Mouse (Mus musculus): Measurements from ENCODE around the gene Spz1. TPM values are rescaled to one million over a fixed set of nuclear protein-coding genes. Genes with fewer than 3 reads are reported as not detected.
"Not testable (repeated sequence)": the region's sequence is repeated elsewhere in the genome, so short reads cannot be mapped to it uniquely, and the experiment has no call there.

Gene Spz1
- total and polyA plus RNA-seq, 2 experiments = not detected

DNA sequence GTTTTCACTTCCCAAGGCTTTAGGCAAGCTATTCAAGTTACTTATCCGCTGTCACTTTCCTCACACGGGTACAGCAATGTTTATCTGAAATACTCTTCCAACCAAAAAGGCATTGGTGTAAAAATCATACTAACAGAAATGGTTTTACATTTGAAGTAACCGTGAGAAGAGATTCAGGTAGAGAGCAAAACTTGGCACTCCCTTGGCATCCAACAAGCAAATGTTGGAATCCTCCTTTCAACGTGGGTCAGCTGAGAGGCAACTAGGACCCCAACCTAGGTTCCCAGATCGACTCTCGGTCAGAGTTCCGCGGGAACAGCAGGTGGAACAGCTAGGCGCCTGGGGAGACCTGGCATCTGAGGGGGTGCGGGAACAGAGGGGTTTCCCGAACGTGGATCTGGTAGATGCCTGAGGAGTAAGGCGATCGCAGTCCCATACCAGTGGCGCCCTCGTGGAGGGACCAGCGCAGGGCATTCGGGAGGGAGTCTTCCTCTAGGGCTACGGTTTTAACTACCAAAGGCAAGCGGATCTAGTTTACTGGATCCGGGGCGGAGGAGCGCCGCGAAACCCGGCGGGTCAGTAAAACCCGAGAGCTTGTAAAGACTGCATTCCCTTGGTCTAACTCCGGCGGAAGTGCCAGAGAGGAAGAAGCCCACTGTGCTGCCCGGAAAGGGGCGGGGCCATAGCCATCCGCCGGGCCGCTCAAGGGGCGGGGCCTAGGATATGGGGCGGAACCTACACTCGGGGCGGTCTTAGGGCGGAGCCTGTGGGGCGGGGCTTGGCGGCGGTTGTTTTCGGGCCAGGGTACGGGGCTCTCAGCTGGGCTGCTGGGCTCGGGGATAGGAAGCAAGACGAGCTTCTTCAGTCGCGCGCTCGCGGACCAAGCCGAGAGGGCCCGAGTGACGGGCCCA, 34.6 kb upstream of the Spz1 start, which contains the start of gene Serinc5:
Gene Serinc5 (plus strand): TSS at position 781 of the 911 bp plus-strand sequence.
- Histone ChIP-seq H3K27ac (replicated peaks; ENCODE audit: insufficient read depth, low read depth, low read length) (peak within 1 kb of the TSS; percentile 90), H3K9ac (ENCODE audit: low read depth, low read length) (peak within 1 kb of the TSS; percentile 88), H3K27me3 (ENCODE audit: control insufficient read depth, insufficient read depth, low read length) (no peaks in the 10 kb centered on the region), H3K36me3 (ENCODE audit: control insufficient read depth, insufficient read depth, low read length) (no peaks in the 10 kb centered on the region), H3K4me1 (ENCODE audit: control insufficient read depth, insufficient read depth, low read length) (peaks cover 7% of the 10 kb centered on the region), H3K79me2 (ENCODE audit: control insufficient read depth, insufficient read depth, low read length) (peaks cover 9% of the 10 kb centered on the region), H3K4me3 (ENCODE audit: insufficient read depth, low read depth, low read length) (peak within 1 kb of the TSS; percentile 98)
- TF ChIP-seq CTCF (IDR thresholded peaks at IDR 0.05; ENCODE audit: low read depth, low read length) (0 out of 2 replicates have a peak, but pooled peaks have one; percentile 0), POLR2A (IDR thresholded peaks at IDR 0.05; ENCODE audit: extremely low read depth, insufficient read depth, low read length) (peak; percentile 79)
- under 1% methylated on average over 55 of the region's 55 CpGs for WGBS
- peak; percentile 74 for DNase-seq (ENCODE audit: extremely low read depth, low read depth, low spot score)

DNA sequence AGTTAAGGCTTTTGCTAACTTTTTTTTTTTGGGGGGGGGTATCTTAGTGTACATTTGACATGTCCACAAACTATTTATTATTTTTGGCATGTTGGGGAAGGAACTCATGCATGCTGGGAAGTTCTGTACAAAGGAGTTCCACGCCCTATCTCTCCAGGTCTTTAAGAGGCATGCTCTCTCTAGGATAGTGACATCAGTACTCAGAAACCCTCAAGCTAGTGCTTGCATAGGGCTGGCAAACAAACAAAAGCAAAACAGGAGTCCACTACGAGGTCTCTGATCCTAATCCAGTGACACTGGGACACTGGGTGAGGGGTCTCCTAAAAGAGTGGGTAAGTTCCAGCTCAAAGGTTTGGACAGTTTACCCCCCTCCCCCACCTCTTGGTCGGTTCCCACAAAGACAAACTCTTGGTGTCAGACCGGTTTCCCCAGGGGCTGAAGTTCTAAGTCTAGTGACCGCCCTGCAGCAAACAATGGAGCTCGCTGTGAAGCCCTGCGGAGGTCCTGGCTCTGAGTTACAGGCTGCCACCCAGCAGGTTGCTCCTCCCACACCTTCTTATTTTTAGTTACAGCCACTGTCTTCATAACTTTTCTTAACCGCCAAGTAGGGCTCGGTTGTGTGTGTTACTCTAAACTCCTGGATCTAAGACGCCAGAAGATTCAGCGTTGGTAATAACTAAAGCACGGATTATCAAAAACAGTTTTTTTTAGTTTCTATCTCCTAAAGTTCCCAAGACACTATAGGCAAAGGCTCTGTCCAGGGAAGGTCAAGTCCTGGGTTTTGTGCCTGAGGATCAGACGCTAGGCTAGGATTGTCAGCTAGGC, 33.7 kb upstream of the Spz1 start:
- WGBS = 7% methylated on average over 13 of the region's 13 CpGs
- peak overlapping the region; percentile 98 for H3K4me3 ChIP-seq (ENCODE audit: insufficient read depth, low read depth, low read length)
- H3K27me3 ChIP-seq (ENCODE audit: control insufficient read depth, insufficient read depth, low read length) = no peaks in the 10 kb centered on the region
- peak overlapping the region; percentile 85 for H3K9ac ChIP-seq (ENCODE audit: low read depth, low read length)
- H3K27ac ChIP-seq (replicated peaks; ENCODE audit: insufficient read depth, low read depth, low read length) = peak overlapping the region; percentile 90
- peaks cover 6% of the 10 kb centered on the region for H3K4me1 ChIP-seq (ENCODE audit: control insufficient read depth, insufficient read depth, low read length)
- DNase-seq (ENCODE audit: extremely low read depth, low read depth, low spot score) = peak; percentile 79
- peaks cover 6% of the 10 kb centered on the region for H3K79me2 ChIP-seq (ENCODE audit: control insufficient read depth, insufficient read depth, low read length)
- TF ChIP-seq POLR2A (IDR thresholded peaks at IDR 0.05; ENCODE audit: extremely low read depth, insufficient read depth, low read length) = no peak
- no peaks in the 10 kb centered on the region for H3K36me3 ChIP-seq (ENCODE audit: control insufficient read depth, insufficient read depth, low read length)

DNA sequence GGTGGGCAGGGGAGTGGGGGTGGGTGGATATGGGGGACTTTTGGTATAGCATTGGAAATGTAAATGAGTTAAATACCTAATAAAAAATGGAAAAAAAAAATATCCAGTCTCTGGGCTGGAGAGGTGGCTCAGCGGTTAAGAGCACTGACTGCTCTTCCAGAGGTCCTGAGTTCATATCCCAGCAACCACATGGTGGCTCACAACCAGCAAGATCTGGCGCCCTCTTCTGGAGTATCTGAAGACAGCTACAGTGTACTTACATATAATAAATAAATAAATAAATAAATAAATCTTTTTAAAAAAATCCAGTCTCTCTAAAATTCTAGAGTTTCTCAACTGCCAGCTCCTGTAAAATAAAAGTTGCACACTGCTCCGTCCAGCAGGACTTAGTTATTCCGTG, 29.3 kb upstream of the Spz1 start:
- not testable (repeated sequence) for H3K4me3 ChIP-seq (ENCODE audit: insufficient read depth, low read depth, low read length); H3K79me2 ChIP-seq (ENCODE audit: control insufficient read depth, insufficient read depth, low read length); H3K36me3 ChIP-seq (ENCODE audit: control insufficient read depth, insufficient read depth, low read length); H3K9ac ChIP-seq (ENCODE audit: low read depth, low read length); H3K27me3 ChIP-seq (ENCODE audit: control insufficient read depth, insufficient read depth, low read length); H3K4me1 ChIP-seq (ENCODE audit: control insufficient read depth, insufficient read depth, low read length); H3K27ac ChIP-seq (replicated peaks; ENCODE audit: insufficient read depth, low read depth, low read length)
- WGBS = 93% methylated on average over 4 of the region's 4 CpGs
- DNase-seq (ENCODE audit: extremely low read depth, low read depth, low spot score) = peak; percentile 27

DNA sequence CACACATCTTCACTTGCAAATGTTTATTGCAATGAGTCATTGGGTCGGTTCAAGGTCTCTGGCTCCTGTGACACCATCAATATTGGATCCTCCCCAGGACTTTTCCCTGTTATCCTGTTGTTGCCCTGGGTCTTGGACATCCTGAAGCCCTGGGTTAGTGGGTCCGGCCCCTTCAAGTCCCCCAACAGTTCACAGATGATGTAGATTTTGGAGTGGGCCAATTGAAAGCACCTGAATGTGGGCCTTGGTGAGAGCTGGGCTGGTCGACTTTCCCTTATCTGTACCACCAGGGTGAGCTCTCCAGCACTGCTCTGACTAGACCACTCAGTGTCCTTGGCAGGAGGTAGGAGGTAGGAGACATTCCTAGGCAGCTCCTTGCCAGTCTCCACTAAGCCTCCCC, 19.5 kb upstream of the Spz1 start:
- WGBS = 46% methylated on average over 3 of the region's 3 CpGs
- no peaks in the 10 kb centered on the region for H3K4me1 ChIP-seq (ENCODE audit: control insufficient read depth, insufficient read depth, low read length)
- no peaks in the 10 kb centered on the region for H3K79me2 ChIP-seq (ENCODE audit: control insufficient read depth, insufficient read depth, low read length)
- H3K9ac ChIP-seq (ENCODE audit: low read depth, low read length) = no peak overlapping the region
- no peaks in the 10 kb centered on the region for H3K36me3 ChIP-seq (ENCODE audit: control insufficient read depth, insufficient read depth, low read length)
- no peak for DNase-seq (ENCODE audit: extremely low read depth, low read depth, low spot score)
- H3K4me3 ChIP-seq (ENCODE audit: insufficient read depth, low read depth, low read length) = no peak overlapping the region
- no peak overlapping the region for H3K27ac ChIP-seq (replicated peaks; ENCODE audit: insufficient read depth, low read depth, low read length)
- TF ChIP-seq POLR2A (IDR thresholded peaks at IDR 0.05; ENCODE audit: extremely low read depth, insufficient read depth, low read length) = no peak
- TF ChIP-seq CTCF (IDR thresholded peaks at IDR 0.05; ENCODE audit: low read depth, low read length) = no peak
- no peaks in the 10 kb centered on the region for H3K27me3 ChIP-seq (ENCODE audit: control insufficient read depth, insufficient read depth, low read length)

DNA sequence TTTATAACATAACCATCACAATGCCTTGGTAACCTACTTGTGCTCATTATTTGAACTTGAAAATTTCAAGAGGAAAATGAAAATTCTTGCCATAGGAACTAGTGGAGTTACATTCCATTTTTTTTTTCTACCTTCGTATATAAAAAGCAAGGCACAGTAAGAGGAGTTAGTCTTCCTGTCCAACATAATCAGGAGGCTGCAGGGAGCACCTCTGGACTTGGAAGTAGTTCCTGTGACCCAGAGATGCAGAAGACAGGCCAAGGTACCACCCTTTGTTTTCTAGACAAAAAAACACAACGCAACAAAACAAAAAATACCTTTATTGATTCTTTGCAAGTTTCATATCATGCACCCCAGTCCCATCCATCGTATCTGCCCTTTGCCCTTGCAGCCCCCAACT, 18.9 kb upstream of the Spz1 start:
- WGBS = 86% methylated on average over 3 of the region's 3 CpGs
- H3K4me3 ChIP-seq (ENCODE audit: insufficient read depth, low read depth, low read length) = no peak overlapping the region

More for the DNA sequence above, 18.9 kb upstream of the Spz1 start:
- no peak overlapping the region for H3K27ac ChIP-seq (replicated peaks; ENCODE audit: insufficient read depth, low read depth, low read length)
- no peaks in the 10 kb centered on the region for H3K4me1 ChIP-seq (ENCODE audit: control insufficient read depth, insufficient read depth, low read length)
- no peak for DNase-seq (ENCODE audit: extremely low read depth, low read depth, low spot score)
- no peak for TF ChIP-seq POLR2A (IDR thresholded peaks at IDR 0.05; ENCODE audit: extremely low read depth, insufficient read depth, low read length)
- no peak for TF ChIP-seq CTCF (IDR thresholded peaks at IDR 0.05; ENCODE audit: low read depth, low read length)
- no peak overlapping the region for H3K9ac ChIP-seq (ENCODE audit: low read depth, low read length)
- H3K79me2 ChIP-seq (ENCODE audit: control insufficient read depth, insufficient read depth, low read length) = no peaks in the 10 kb centered on the region
- no peaks in the 10 kb centered on the region for H3K36me3 ChIP-seq (ENCODE audit: control insufficient read depth, insufficient read depth, low read length)
- H3K27me3 ChIP-seq (ENCODE audit: control insufficient read depth, insufficient read depth, low read length) = no peaks in the 10 kb centered on the region
